Mouse (Mus musculus) adrenal gland, postnatal 0 days (tissue): ENCODE results near the gene Lbh. TPM values are rescaled to one million over a fixed set of nuclear protein-coding genes. Genes with fewer than 3 reads are reported as not detected.

Experiments used
- polyA plus RNA-seq: library from polyadenylated mRNA; unstranded; fragments of >200 nt; fragmentation: Nextera tagmentation; extraction: Ambion mirVana; gene quantifications from 2 replicates; pipeline ENCODE4 v1.2.1, GENCODE M21; 2015

The Lbh gene
- polyA plus RNA-seq: 3.6 and 7.5 TPM in 2 replicates

GRCm38 (mm10) chr17:72918053-72918452, at the start of gene Lbh:
TSS of gene Lbh (plus strand) at chr17:72918305.

Other genes with a start within 250 kb of the Lbh start
- gene Ypel5, start 81.9 kb upstream of the Lbh start, polyA plus RNA-seq: 93.0 and 125 TPM in 2 replicates
- 9.3 and 10.9 TPM in 2 replicates for gene Lclat1, start 189.7 kb downstream of the Lbh start, polyA plus RNA-seq